Mouse (Mus musculus) layer of hippocampus, adult 11-12 months (tissue): ENCODE measurements at regions not wholly inside any gene's neighbourhood (a gene's known extent, or its start where the extent isn't known, plus 50 kb on each side); places are given as distances from the start of the nearest gene placed in this dataset.

ENCODE experiments used
- DNase-seq: peaks from one replicate; pipeline ENCODE4 v3.0.0; 2022; ENCODE audit warnings: low spot score

DNA sequence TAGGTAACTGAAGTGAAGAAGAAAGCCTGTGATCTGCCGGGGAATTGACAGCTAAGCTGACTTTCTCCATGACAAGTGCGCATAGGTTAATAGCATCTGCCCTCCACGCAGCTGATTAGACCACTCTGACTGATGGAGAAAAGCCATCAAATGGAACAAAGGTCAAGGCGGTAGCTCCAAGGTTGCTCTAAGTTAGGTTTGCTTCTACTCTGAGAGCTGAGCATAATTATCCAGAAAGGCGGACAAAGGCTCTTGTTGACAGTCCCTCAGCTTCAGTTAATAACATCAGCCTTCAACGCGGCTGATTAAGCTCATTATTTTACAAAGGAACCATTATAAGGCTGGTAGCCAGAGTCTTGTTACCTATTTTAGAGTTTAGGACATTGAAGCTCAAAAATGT lies 54.0 kb upstream of the Enpep start:
- no peak for DNase-seq

DNA sequence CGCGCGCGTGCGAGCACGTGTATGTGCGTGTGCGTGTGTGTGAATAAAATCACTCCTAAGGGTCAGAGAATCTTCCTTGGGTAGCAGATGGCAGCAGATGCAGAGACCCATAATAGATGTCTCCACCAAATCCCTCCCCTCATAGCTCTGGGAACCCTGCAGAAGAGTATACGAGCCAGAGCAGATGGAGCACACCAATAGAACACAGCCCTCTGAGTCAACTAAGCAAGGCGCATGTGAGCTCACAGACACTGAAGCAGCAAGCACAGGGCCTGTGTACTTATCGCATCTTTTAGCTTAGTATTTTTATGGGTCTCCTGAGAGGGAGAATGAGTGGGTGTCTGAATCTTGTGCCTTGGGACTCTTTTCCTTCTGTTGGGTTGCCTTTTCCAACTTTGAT lies 58.0 kb upstream of the Enpep start:
- DNase-seq = peak; percentile 12

DNA sequence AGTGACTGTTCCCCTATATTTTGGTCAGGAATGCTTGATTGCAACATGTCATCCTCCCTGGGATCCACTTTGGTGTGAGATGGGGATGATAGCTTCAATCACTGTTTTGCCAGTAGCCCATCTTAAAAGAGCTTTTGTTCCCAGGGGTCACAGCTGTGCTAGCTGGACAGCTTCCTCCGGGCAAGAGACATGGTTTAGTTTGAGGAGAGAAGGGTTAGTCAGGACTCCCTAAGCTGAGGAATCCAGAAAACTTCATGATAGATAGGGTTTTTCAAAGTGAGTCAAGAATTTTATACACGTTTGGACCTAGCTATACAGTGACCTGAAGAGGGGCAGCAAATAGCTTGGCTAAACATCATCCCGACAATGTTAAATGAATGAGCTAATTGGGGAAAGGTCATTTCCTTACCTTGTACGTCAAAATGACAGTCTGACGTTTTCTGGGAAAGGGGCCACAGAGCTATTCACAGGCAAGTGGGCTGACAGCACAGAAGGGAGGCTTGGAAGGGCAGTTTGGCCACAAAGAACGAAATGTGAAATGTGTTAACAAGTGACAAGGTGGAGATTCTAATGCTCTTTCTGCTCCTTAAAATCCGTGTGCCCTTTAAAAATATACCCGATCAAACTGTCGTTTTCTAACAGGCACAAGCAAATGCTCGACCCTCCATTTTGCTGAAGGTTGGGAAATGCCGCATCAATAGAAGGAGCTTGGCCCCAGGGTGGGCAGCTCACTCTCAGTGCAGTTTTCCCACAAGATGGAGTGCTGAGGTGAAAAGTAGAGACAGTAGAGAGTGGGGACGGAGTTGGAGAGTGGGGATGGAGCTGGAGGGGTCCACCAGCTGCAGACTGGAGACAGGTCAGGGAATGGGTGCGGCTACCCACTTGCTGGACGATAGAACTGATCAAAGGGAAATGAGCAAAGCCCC lies 59.6 kb upstream of the Enpep start:
- no peak for DNase-seq

- no peak for DNase-seq
Measured at GRCm38 (mm10) chr3:129392814-129393804, 60.6 kb upstream of the Enpep start.

DNA sequence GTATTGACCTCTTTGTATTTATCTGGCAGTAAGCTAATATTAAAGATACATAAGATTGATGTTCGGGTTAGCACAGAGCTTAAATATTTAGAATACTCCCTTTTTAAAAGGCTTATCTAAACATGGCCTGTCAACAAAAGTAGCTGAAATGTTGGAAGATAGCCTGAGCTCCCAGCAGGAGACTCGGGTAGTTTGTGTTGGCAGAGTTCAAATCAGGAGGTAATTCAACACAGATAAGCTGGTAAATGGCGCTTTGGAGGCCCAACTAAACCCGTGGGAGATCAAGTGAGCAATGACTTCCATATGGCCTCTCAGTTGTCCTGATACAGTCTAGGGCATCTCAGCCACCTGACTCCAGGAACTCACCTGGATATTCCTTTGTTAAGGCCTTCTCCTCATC lies 65.0 kb upstream of the Enpep start:
- DNase-seq = no peak

DNA sequence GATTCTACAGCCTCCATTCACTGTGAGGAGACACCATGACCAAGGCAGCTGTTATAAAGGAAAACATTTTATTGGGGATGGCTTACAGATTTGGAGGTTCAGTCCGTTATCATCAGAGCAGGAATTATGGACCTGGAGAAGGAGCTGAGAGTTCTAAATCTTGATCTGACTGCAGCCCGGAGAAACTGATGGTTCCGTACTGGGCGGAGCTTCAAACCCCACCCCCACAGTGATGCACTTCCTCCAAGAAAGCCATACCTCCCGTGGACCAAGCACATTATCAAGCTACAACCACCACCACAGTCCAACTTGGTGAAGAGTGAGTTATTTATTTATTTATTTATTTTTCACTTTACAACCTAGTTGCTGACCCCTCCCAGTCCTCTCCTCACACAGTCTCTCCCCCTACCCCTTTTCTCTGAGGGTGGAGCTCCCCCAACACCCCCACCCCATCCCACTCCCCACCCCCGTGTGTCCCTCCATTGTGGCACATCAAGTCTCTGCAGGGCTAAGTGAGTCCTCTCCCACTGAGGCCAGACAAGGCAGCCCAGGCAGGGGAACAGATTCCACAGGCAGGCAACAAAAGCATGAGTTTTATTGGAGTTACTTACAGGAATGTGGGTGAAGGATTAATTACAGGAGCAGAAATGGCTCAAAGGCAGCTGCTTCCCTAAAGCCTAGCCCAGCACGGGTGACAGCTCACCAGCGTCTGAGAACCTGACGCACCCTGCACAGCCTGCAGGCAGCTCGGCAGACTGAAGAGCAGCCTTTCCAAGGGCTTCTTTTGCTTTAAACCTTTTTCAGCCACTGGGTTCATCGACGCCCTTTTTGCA lies 67.8 kb upstream of the Enpep start:
- no peak for DNase-seq

DNA sequence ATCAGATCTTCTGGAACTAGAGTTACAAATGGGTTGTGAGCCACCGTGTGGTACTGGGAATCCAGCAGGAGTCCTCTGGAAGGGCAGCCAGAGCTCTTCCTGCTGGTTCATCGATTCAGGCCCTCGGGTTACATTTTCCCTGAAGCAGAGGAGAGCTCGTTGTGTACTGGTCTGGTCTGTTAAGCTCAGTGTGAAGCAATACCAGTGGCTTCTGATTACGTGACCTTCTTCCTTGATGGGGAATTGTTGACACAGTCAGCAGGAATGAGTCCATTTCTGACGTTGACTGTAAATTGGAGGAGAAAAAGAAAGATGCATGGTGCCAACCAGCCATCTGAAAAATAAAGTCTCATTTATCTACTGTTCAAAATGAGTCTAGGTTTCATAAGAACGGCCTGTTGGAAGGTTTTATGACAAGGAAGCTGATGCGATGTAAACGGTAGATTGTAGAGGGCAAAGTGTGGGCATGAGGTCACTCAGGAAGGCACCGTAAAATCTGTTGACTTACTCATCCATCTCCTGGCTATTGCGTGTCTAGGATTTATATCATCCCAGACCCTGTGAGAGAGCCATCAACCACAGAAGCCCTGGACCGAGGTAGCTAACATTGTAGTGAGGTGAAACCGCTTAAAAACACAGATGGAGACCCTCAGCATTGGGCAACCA lies 79.0 kb upstream of the Enpep start:
- no peak for DNase-seq

- DNase-seq = no peak
Measured at GRCm38 (mm10) chr3:129412126-129412960, 79.8 kb upstream of the Enpep start.

- DNase-seq = no peak
Measured at GRCm38 (mm10) chr3:129412961-129413246, 80.4 kb upstream of the Enpep start.

DNA sequence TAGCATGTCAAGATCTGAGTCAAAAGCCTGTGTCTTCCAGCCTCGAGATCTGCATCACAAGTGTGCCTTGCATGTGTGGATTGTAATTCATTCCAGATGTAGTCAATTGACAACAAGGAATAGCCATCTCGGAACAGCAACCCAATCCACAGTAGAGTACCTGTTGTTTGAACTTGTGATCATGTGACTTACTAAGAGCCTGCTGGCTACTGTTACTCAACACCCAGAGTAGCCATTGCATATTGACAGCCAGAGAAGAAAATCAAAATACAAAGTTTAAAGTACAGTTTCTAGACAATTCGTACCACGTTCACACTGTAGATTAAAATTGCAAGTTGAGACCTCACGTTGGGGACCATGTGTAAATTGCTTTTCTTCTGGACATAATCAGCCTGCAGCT lies 83.1 kb upstream of the Enpep start:
- DNase-seq = no peak

GRCm38 (mm10) chr3:129416337-129416736 lies 83.8 kb upstream of the Enpep start:
- no peak for DNase-seq

DNA sequence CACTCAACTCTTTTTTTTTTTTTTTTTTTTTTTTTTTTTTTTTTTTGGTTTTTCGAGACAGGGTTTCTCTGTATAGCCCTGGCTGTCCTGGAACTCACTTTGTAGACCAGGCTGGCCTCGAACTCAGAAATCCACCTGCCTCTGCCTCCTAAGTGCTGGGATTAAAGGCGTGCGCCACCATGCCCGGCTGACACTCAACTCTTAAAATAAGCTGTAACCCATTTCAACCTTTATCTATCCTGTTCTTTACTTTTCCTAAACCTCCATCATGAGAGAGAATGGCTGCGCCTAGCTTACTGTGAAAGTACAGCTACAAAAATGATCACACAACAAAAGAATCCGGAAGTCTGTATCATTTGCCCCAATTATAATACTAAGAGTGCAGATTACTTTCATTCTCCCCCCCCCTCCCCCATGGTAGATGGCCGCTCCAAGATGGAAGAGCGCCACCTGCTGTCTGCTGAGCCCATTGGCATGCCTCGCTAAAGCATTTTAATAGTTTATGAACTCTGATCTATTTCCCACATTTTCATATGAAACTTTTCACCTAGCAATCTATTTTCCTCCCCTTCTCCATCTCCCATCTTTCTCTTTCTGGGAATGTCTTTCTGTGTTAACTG lies 89.2 kb upstream of the Enpep start:
- DNase-seq = peak; percentile 9

DNA sequence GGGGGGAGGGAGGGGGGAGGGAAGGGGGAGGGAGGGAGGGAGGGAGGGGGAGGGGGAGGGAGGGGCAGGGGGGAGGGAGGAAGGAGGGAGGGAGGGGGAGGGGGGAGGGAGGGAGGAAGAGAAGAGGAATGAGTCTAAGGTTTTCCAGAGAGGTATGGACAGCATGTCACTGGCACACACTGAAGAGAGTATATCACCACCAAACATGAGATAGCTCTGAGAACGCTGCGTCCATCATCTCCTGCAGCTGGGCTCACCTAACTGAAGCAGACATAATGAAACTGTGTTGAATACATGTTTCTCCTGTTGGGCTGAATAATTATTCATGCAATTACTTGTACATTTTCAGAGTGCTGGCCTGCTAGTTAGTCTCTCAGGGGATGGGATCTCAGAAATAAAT lies 96.2 kb upstream of the Enpep start:
- DNase-seq = no peak

DNA sequence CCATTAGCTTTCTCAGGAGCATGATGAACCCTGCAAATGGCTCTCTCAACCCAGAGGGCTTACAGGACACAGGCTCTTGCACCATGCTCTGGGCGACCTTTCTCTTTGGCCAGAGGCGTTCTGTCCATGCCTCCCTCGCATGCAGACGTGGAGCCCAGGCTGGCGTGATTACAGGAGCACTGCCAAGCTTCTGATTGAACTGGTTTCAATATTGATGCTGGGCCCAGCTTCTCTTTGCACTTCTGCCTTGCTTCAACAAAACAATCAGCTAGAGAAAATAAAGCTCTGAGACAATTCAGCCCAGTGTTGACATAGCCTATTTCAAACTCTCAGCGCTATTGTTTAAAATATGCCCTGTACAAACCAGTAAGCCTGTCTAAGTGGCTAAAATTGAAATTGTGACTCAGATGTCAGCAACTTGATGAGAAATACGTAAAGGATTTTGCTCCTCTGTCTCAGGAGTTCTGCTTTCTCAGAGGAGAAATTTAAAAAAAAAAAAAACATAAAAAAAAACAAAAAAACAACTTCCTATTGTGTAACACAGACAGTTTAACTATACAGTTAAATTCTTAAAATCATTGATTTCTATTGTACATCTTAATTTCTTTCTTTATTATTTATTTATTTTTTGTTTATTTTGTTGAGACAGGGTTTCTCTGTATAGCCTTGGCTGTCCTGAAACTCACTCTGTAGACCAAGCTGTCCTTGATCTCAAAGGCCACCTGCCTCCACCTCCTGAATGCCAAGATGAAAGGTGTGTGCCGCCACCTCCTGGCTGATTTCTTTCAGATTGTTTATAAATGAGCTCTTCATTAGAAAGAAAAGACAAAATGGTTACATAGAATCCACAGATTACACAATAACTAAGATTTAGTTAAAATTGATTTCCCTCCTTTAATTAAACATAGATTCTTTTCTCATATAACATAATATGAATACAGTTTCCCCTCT lies 96.9 kb upstream of the Enpep start:
- no peak for DNase-seq

- DNase-seq = no peak
Measured at GRCm38 (mm10) chr3:129434056-129434455, 98.1 kb upstream of the Elovl6 start.

DNA sequence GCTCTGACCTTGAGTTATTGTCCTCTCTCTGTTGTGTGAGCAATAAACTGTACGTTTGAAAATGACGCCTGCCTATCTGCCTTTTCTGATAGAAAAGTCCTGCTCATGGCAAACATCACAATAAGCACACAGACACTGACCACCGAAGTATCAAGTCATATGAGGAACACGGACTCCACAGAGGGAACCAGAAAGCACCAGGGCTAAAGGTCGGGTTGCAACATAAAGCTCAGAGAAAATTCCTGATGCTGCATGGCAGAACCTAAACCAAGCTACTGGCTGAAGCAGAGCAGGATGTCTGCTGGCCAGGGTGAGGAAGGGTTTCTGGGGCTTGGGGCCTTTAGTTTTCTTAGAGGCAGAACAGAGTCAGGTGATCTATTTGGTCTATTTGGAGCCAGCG lies 94.5 kb upstream of the Elovl6 start:
- no peak for DNase-seq

- DNase-seq = no peak
Measured at GRCm38 (mm10) chr3:129442756-129443155, 89.4 kb upstream of the Elovl6 start.

DNA sequence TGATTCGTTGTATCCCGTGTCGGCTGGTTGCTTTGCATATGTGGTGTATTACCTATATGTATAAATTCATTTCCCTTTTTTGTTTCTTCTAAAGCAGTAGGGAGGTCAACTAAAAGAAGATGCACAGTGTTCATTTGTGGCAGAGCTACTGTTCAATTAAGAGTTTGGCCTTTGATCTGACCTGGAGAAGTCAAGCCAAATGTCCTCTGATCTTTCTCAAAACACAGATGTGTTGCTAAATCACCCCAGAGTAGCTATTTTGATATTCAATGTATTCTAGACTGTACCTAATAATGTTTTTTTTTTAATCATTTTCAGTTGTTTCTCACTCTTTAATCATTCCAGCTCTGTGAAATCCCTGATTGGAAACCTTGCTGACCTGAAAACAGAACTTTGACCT lies 87.9 kb upstream of the Elovl6 start:
- DNase-seq = no peak

GRCm38 (mm10) chr3:129445961-129446360 lies 86.2 kb upstream of the Elovl6 start:
- no peak for DNase-seq
